In the genomic region with DNA sequence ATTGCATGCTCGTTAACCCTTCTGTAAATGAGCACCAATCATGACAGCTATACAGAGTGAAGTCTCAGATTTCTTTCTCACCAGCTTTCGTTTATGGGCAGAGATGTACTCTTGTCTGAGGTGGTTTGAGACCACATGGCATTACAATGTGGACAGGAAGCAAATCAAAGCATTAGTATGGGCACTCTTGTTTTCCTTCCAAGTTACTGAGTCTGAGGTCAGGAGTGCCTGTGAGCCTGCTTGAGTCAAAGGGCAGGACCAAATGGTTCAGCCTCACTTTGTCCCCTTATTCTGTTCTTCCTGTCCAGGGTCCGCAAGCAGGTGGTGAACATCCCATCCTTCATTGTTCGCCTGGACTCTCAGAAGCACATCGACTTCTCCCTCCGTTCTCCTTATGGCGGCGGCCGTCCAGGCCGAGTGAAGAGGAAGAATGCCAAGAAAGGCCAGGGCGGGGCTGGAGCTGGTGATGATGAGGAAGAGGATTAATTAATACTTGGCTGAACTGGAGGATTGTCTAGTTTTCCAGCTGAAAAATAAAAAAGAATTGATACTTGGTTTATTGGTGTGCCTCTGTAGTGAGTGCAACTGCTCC, we compare ENCODE assay signal across 8 mouse cellular contexts. TPM values are rescaled to one million over a fixed set of nuclear protein-coding genes. Genes with fewer than 3 reads are reported as not detected.
A peak's percentile ranks its signal among the peaks of the same experiment; 100 is the strongest.
DNase-seq lines count a peak whose midpoint lies in the region; ATAC-seq and TF ChIP-seq lines count a peak whose summit lies in the region.

No protein-coding gene starts in this region.

- peak overlapping the region; percentile 96 for H3K9ac ChIP-seq in heart, embryonic 13.5 days
- H3K9ac ChIP-seq in liver, embryonic 16.5 days (ENCODE audit: low read depth, low read length), result peak overlapping the region; percentile 77; the same call in 1 of the 2 replicates

- peak overlapping the region; percentile 78 for H3K4me2 ChIP-seq in heart, embryonic 13.5 days
- peak overlapping the region; percentile 87 for H3K4me2 ChIP-seq in liver, embryonic 16.5 days (ENCODE audit: low read depth, low read length)

- WGBS in heart, embryonic 13.5 days, result 60% methylated on average over 11 of the region's 11 CpGs
- 26% methylated on average over 11 of the region's 11 CpGs for WGBS in liver, embryonic 16.5 days (ENCODE audit: insufficient replicate concordance)

- H3K27me3 ChIP-seq in E14TG2a.4 (ENCODE audit: insufficient read depth, low read length), result no peaks in the 10 kb centered on the region
- H3K27me3 ChIP-seq in heart, embryonic 13.5 days (replicated peaks), result no peaks in the 10 kb centered on the region
- no peaks in the 10 kb centered on the region for H3K27me3 ChIP-seq in liver, embryonic 16.5 days (ENCODE audit: control insufficient read depth, insufficient read depth, low read depth, low read length)

- TF ChIP-seq CTCF in E14TG2a.4 (conservative IDR thresholded peaks at IDR 0.05; ENCODE audit: low read length), result no peak

- peak overlapping the region; percentile 96 for H3K4me3 ChIP-seq in E14TG2a.4 (replicated peaks; ENCODE audit: low read length)
- H3K4me3 ChIP-seq in heart, embryonic 13.5 days, result peak overlapping the region; percentile 90
- peak overlapping the region; percentile 86 for H3K4me3 ChIP-seq in liver, embryonic 16.5 days (ENCODE audit: low read depth, low read length)

- peak overlapping the region; percentile 33; the same call in 1 of the 2 replicates for H3K27ac ChIP-seq in heart, embryonic 13.5 days (replicated peaks)
- H3K27ac ChIP-seq in liver, embryonic 16.5 days (ENCODE audit: low read length), result peak overlapping the region; percentile 63

- H3K9me3 ChIP-seq in E14TG2a.4 (ENCODE audit: low read length), result no peaks in the 10 kb centered on the region
- H3K9me3 ChIP-seq in heart, embryonic 13.5 days, result no peaks in the 10 kb centered on the region
- no peaks in the 10 kb centered on the region for H3K9me3 ChIP-seq in liver, embryonic 16.5 days (replicated peaks; ENCODE audit: control insufficient read depth, low read length)

- H3K36me3 ChIP-seq in E14TG2a.4 (ENCODE audit: insufficient read depth, low read length), result peaks cover 41% of the 10 kb centered on the region
- H3K36me3 ChIP-seq in heart, embryonic 13.5 days, result peaks cover 47% of the 10 kb centered on the region
- peaks cover 25% of the 10 kb centered on the region for H3K36me3 ChIP-seq in liver, embryonic 16.5 days (ENCODE audit: control insufficient read depth, insufficient read depth)

- DNase-seq in 3134 (ENCODE audit: extremely low read depth, insufficient read length, low spot score), result peak; percentile 30
- DNase-seq in urinary bladder, postnatal 36 days (ENCODE audit: low spot score in 2 of 2), result no peak
- DNase-seq in retina, embryonic 14.5 days (ENCODE audit: low spot score), result no peak
- no peak for DNase-seq in frontal cortex, postnatal 36 days (ENCODE audit: low spot score in 2 of 2)
- no peak for DNase-seq in spleen, postnatal 14 days (ENCODE audit: low spot score in 2 of 2)

- no peak for ATAC-seq in heart, embryonic 13.5 days (ENCODE audit: extremely low read depth, insufficient number of reproducible peaks, low FRiP score, low TSS enrichment)
- no peak for ATAC-seq in liver, embryonic 16.5 days (ENCODE audit: low read depth)

- peaks cover 15% of the 10 kb centered on the region for H3K4me1 ChIP-seq in E14TG2a.4 (replicated peaks; ENCODE audit: low read depth, low read length)
- peaks cover 21% of the 10 kb centered on the region for H3K4me1 ChIP-seq in heart, embryonic 13.5 days
- H3K4me1 ChIP-seq in liver, embryonic 16.5 days (ENCODE audit: control insufficient read depth, low read depth, low read length), result peaks cover 17% of the 10 kb centered on the region

RNA-seq across cellular contexts. Expression of a gene that starts 2.6 kb away (rescaled TPM):
- polyA plus RNA-seq in heart, embryonic 13.5 days (2015; fragmentation: Nextera tagmentation; extraction: Ambion mirVana), result 844 and 931 TPM in 2 replicates
- polyA plus RNA-seq in liver, embryonic 16.5 days (2015; fragmentation: Nextera tagmentation; extraction: Ambion mirVana), result 666 and 772 TPM in 2 replicates

RNA-seq across cellular contexts. Expression of a gene that starts 13.1 kb away (rescaled TPM):
- 35.5 and 40.7 TPM in 2 replicates for polyA plus RNA-seq in heart, embryonic 13.5 days (2015; fragmentation: Nextera tagmentation; extraction: Ambion mirVana)
- polyA plus RNA-seq in liver, embryonic 16.5 days (2015; fragmentation: Nextera tagmentation; extraction: Ambion mirVana), result 19.0 and 22.0 TPM in 2 replicates

RNA-seq across cellular contexts. Expression of a gene that starts 13.8 kb away (rescaled TPM):
- polyA plus RNA-seq in heart, embryonic 13.5 days (2015; fragmentation: Nextera tagmentation; extraction: Ambion mirVana), result 0.27 and 0.32 TPM in 2 replicates
- 6.0 and 7.4 TPM in 2 replicates for polyA plus RNA-seq in liver, embryonic 16.5 days (2015; fragmentation: Nextera tagmentation; extraction: Ambion mirVana)

RNA-seq across cellular contexts. Expression of a gene that starts 13.8 kb away (rescaled TPM):
- polyA plus RNA-seq in heart, embryonic 13.5 days (2015; fragmentation: Nextera tagmentation; extraction: Ambion mirVana), result 194 and 226 TPM in 2 replicates
- 41.1 and 41.9 TPM in 2 replicates for polyA plus RNA-seq in liver, embryonic 16.5 days (2015; fragmentation: Nextera tagmentation; extraction: Ambion mirVana)

RNA-seq across cellular contexts. Expression of a gene that starts 29.1 kb away (rescaled TPM):
- polyA plus RNA-seq in heart, embryonic 13.5 days (2015; fragmentation: Nextera tagmentation; extraction: Ambion mirVana), result 4.0 and 4.6 TPM in 2 replicates
- polyA plus RNA-seq in liver, embryonic 16.5 days (2015; fragmentation: Nextera tagmentation; extraction: Ambion mirVana), result 4.5 and 4.6 TPM in 2 replicates
